Mouse (Mus musculus) lung, embryonic 16.5 days (tissue): ENCODE measurements around the gene Tenm1. TPM values are rescaled to one million over a fixed set of nuclear protein-coding genes. Genes with fewer than 3 reads are reported as not detected.
A peak's percentile ranks its signal among the peaks of the same experiment; 100 is the strongest.

ENCODE experiments used
- ATAC-seq: fragments of 200-750 bp; cut with Nextera tagmentation; 2 replicates; pipeline ENCODE4 v1.8.0; 2017; ENCODE audit warnings: low read depth, mild to moderate bottlenecking, moderate library complexity
- H3K27ac ChIP-seq: fragments of 300-500 bp; sonication (generic); 2 replicates; pipeline ENCODE4 v1.5.1; 2014; ENCODE audit warnings: mild to moderate bottlenecking, control low read depth, low read length
- H3K27me3 ChIP-seq: fragments of 300-500 bp; sonication (generic); 2 replicates; pipeline ENCODE4 v1.6.1; 2014; ENCODE audit warnings: low read depth, low read length, mixed read lengths; ENCODE audit not compliant: control insufficient read depth, insufficient read depth
- H3K36me3 ChIP-seq: fragments of 300-500 bp; sonication (generic); 2 replicates; pipeline ENCODE4 v1.6.1; 2014; ENCODE audit warnings: low read length; ENCODE audit not compliant: control insufficient read depth, insufficient read depth
- H3K4me1 ChIP-seq: fragments of 300-500 bp; sonication (generic); replicated peaks from 2 replicates; pipeline ENCODE4 v1.6.1; 2014; ENCODE audit warnings: low read length, mixed read lengths; ENCODE audit not compliant: control insufficient read depth, insufficient read depth
- H3K4me2 ChIP-seq: fragments of 300-500 bp; sonication (generic); 2 replicates; pipeline ENCODE4 v1.6.1; 2014; ENCODE audit warnings: low read depth, low read length, control low read depth
- H3K4me3 ChIP-seq: fragments of 300-500 bp; sonication (generic); 2 replicates; pipeline ENCODE4 v1.5.1; 2014; ENCODE audit warnings: mild to moderate bottlenecking, low read length, control low read depth
- H3K9ac ChIP-seq: fragments of 300-500 bp; sonication (generic); 2 replicates; pipeline ENCODE4 v1.6.1; 2014; ENCODE audit warnings: low read length, control low read depth
- H3K9me3 ChIP-seq: fragments of 300-500 bp; sonication (generic); 2 replicates; pipeline ENCODE4 v1.6.1; 2016; ENCODE audit warnings: low read length; ENCODE audit not compliant: control insufficient read depth
- WGBS: fragments of 180-500 bp; shearing (Covaris S2); extraction: QIAGEN DNeasy Blood & Tissue Kit; methylation state at CpG from one replicate; pipeline ENCODE4 v1.1.7; 2014; 5-methylcytosine and 5-hydroxymethylcytosine counted together
- polyA plus RNA-seq: library from polyadenylated mRNA; unstranded; fragments of >200 nt; fragmentation: Nextera tagmentation; extraction: Ambion mirVana; gene quantifications from 2 replicates; pipeline ENCODE4 v1.2.1, GENCODE M21; 2015

Gene Tenm1
- 0.18 and 0.24 TPM in 2 replicates for polyA plus RNA-seq

DNA sequence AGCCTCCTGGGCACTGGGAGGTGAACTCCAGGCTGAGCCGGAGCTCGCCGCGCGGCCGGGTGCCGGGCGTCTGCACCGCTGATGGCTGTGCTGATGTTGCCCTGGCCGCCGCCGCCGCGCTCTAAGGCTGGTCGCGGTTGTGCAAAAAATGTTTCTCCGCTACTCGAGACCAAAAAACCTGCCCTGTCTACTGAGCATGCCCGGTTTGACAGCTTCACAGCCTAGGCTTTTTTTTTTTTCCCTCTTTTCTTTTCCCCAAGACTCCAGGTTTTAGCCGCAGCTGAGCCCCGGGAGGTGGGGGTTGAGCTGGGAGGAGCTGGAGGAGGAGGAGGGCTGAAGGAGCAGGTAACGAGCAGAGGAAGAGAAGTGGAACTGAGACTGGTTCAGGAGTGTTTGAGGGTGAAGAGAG is at the start of gene Tenm1:
Tenm1 (minus strand) TSS at position 272 of the 409 bp plus-strand sequence.
- Histone ChIP-seq H3K27ac (no peak within 1 kb of the TSS), H3K27me3 (peaks cover 8% of the 10 kb centered on the region), H3K4me2 (peak within 1 kb of the TSS; percentile 57), H3K9ac (no peak within 1 kb of the TSS), H3K9me3 (no peaks in the 10 kb centered on the region), H3K4me3 (peak within 1 kb of the TSS; percentile 36), H3K36me3 (no peaks in the 10 kb centered on the region), H3K4me1 (no peaks in the 10 kb centered on the region)
- WGBS, result 13% methylated on average over 19 of the region's 22 CpGs
- no peak for ATAC-seq

GRCm38 (mm10) chrX:43467311-43467710 is 38.4 kb upstream of the Tenm1 start:
- no peak overlapping the region for H3K9ac ChIP-seq
- no peaks in the 10 kb centered on the region for H3K27me3 ChIP-seq
- H3K4me2 ChIP-seq, result no peak overlapping the region
- ATAC-seq, result no peak
- no peaks in the 10 kb centered on the region for H3K9me3 ChIP-seq
- H3K36me3 ChIP-seq, result no peaks in the 10 kb centered on the region
- no peaks in the 10 kb centered on the region for H3K4me1 ChIP-seq
- no peak overlapping the region for H3K27ac ChIP-seq
- H3K4me3 ChIP-seq, result no peak overlapping the region

- peak overlapping the region; percentile 29 for H3K4me3 ChIP-seq
- no peaks in the 10 kb centered on the region for H3K4me1 ChIP-seq
- no peak overlapping the region for H3K27ac ChIP-seq
- peaks cover 8% of the 10 kb centered on the region for H3K27me3 ChIP-seq
- no peak overlapping the region for H3K9ac ChIP-seq
- 9% methylated on average over 11 of the region's 11 CpGs for WGBS
- ATAC-seq, result no peak
- no peaks in the 10 kb centered on the region for H3K9me3 ChIP-seq
- peak overlapping the region; percentile 53 for H3K4me2 ChIP-seq
- H3K36me3 ChIP-seq, result no peaks in the 10 kb centered on the region
Observed at GRCm38 (mm10) chrX:43430581-43430980, 1.7 kb upstream of the Tenm1 start.

DNA sequence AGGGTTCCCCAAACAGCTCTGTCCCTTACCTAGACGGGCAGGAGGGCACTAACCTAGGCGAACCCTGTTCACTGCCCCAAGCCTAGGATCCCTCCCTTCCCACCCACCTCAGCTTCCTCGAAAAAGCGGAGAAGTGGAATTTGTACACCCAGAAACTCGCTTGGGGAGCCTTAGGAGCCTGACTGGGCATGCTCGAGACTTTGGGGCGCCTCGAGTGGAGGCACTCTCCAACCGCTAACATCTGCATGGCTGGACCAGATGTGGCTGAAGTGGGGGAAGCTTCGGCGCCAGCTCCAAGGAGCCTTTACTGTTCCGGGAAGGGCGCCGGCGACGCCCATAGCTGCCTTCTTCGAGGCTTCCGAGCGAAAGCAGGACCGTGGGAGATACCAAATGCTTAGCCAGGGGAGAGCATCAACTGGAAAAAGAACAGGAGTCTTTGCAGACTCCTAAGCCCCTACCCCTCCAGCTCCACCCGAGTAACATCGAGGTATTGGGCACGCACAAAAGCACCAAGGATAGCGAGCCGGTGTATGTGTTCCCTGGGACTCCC is 1.1 kb upstream of the Tenm1 start:
- Histone ChIP-seq H3K9ac (no peak overlapping the region), H3K36me3 (no peaks in the 10 kb centered on the region), H3K27me3 (peaks cover 8% of the 10 kb centered on the region), H3K27ac (no peak overlapping the region), H3K4me3 (peak overlapping the region; percentile 29), H3K4me1 (no peaks in the 10 kb centered on the region), H3K9me3 (no peaks in the 10 kb centered on the region), H3K4me2 (peak overlapping the region; percentile 53)
- WGBS, result 15% methylated on average over 25 of the region's 25 CpGs
- no peak for ATAC-seq

- no peaks in the 10 kb centered on the region for H3K36me3 ChIP-seq
- no peaks in the 10 kb centered on the region for H3K9me3 ChIP-seq
- no peaks in the 10 kb centered on the region for H3K4me1 ChIP-seq
- H3K27me3 ChIP-seq, result peaks cover 8% of the 10 kb centered on the region
- peak overlapping the region; percentile 36 for H3K4me3 ChIP-seq
- no peak for ATAC-seq
- H3K9ac ChIP-seq, result no peak overlapping the region
- H3K27ac ChIP-seq, result no peak overlapping the region
- 11% methylated on average over 12 of the region's 12 CpGs for WGBS
- H3K4me2 ChIP-seq, result peak overlapping the region; percentile 57
Observed at GRCm38 (mm10) chrX:43429337-43429736, 411 bp upstream of the Tenm1 start.

DNA sequence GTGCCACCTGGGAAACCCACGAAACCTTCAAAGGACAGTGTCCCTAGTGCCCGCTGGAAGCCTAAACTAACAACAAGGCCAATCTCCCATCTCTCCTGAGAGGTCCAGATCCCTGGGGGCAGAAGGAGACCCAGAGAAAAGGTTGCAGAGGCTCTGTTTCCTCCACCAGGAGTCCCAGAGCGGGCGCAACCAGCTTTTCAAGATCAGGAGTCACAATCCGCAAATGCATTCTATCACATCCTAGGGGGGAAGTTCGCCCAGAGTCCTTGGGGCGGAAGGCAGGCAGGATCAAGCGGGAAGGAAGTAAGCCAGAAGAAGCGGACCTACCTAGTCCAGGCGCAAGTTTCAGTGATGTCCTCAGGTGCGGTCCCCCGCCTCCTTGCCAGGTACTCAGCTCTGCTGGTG is 963 bp downstream of the Tenm1 start:
- WGBS, result 14% methylated on average over 12 of the region's 12 CpGs

GRCm38 (mm10) chrX:43427111-43427510 is 1.8 kb downstream of the Tenm1 start:
- H3K9me3 ChIP-seq, result no peaks in the 10 kb centered on the region
- no peak overlapping the region for H3K4me3 ChIP-seq
- H3K4me2 ChIP-seq, result no peak overlapping the region
- H3K9ac ChIP-seq, result no peak overlapping the region
- no peak overlapping the region for H3K27ac ChIP-seq
- peaks cover 8% of the 10 kb centered on the region for H3K27me3 ChIP-seq
- no peaks in the 10 kb centered on the region for H3K4me1 ChIP-seq
- H3K36me3 ChIP-seq, result no peaks in the 10 kb centered on the region
- 22% methylated on average over 10 of the region's 10 CpGs for WGBS
- no peak for ATAC-seq

More for the DNA sequence above, 963 bp downstream of the Tenm1 start:
- Histone ChIP-seq H3K27ac (no peak overlapping the region), H3K4me1 (no peaks in the 10 kb centered on the region), H3K4me3 (peak overlapping the region; percentile 36), H3K36me3 (no peaks in the 10 kb centered on the region), H3K27me3 (peaks cover 8% of the 10 kb centered on the region), H3K4me2 (peak overlapping the region; percentile 57), H3K9ac (no peak overlapping the region), H3K9me3 (no peaks in the 10 kb centered on the region)
- no peak for ATAC-seq

GRCm38 (mm10) chrX:43397957-43398356 is 31.0 kb downstream of the Tenm1 start:
- no peak for ATAC-seq
- Histone ChIP-seq H3K36me3 (no peaks in the 10 kb centered on the region), H3K4me3 (no peak overlapping the region), H3K4me2 (no peak overlapping the region), H3K27ac (no peak overlapping the region), H3K4me1 (no peaks in the 10 kb centered on the region), H3K27me3 (no peaks in the 10 kb centered on the region), H3K9me3 (no peaks in the 10 kb centered on the region), H3K9ac (no peak overlapping the region)
- WGBS, result 68% methylated on average over 3 of the region's 3 CpGs

DNA sequence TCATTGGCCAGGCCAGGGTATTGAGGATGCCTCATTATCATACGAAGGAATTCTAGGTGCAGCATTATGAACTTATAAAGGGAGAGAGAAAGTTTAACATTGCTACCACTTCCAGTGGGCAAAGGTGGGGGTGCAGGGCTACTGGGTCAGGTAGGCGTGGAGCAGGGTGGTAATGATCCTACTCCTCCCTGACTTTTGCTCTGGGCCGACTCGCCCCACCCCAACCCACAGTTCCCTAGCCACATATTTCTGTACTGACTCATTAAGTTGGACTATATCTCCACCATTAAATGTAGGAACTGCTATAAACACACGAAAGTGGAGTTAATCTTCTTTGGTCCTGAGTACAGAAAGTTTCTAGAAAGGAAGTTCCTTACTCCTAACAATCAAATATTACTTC is 40.8 kb downstream of the Tenm1 start:
- Histone ChIP-seq H3K9ac (no peak overlapping the region), H3K4me3 (no peak overlapping the region), H3K4me2 (no peak overlapping the region), H3K9me3 (no peaks in the 10 kb centered on the region), H3K27me3 (no peaks in the 10 kb centered on the region), H3K27ac (no peak overlapping the region), H3K36me3 (no peaks in the 10 kb centered on the region), H3K4me1 (no peaks in the 10 kb centered on the region)
- 69% methylated on average over 5 of the region's 5 CpGs for WGBS
- no peak for ATAC-seq

DNA sequence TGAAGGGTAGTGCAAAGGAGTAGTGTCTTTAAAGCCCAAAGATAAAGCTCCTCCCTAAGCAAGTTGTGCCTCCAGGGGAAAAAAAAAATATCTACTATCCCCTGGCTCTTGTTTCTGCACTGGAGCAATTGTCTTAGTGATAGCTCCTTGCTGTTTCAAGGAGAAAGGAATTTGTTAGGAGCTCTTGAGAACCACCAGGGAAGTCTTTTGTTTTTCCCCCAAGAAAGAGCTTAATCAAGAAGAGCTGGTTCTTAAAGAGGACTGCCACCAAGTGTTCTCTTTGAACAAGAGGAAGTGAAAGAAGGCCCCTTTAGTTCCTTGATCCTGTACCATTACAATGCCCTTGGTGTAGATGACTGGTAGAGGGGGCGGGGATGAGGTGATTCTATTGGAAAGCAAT is 56.4 kb downstream of the Tenm1 start:
- ATAC-seq, result no peak
- H3K27me3 ChIP-seq, result no peaks in the 10 kb centered on the region
- H3K36me3 ChIP-seq, result no peaks in the 10 kb centered on the region
- H3K9me3 ChIP-seq, result no peaks in the 10 kb centered on the region
- no peak overlapping the region for H3K4me2 ChIP-seq
- H3K4me1 ChIP-seq, result no peaks in the 10 kb centered on the region
- WGBS, result 45% methylated on average over 1 of the region's 1 CpGs
- no peak overlapping the region for H3K9ac ChIP-seq
- no peak overlapping the region for H3K4me3 ChIP-seq
- no peak overlapping the region for H3K27ac ChIP-seq
